Mouse (Mus musculus) adrenal gland, adult (tissue): ENCODE results near the gene Pbxip1.

ENCODE experiments used
- DNase-seq, 2 experiments: peaks; one replicate each; pipeline ENCODE4 v3.0.0; 2022 to 2023; ENCODE audit warnings: low spot score in 1 of 2; ENCODE audit not compliant: inconsistent age in 2 of 2

Pbxip1 gene

DNA sequence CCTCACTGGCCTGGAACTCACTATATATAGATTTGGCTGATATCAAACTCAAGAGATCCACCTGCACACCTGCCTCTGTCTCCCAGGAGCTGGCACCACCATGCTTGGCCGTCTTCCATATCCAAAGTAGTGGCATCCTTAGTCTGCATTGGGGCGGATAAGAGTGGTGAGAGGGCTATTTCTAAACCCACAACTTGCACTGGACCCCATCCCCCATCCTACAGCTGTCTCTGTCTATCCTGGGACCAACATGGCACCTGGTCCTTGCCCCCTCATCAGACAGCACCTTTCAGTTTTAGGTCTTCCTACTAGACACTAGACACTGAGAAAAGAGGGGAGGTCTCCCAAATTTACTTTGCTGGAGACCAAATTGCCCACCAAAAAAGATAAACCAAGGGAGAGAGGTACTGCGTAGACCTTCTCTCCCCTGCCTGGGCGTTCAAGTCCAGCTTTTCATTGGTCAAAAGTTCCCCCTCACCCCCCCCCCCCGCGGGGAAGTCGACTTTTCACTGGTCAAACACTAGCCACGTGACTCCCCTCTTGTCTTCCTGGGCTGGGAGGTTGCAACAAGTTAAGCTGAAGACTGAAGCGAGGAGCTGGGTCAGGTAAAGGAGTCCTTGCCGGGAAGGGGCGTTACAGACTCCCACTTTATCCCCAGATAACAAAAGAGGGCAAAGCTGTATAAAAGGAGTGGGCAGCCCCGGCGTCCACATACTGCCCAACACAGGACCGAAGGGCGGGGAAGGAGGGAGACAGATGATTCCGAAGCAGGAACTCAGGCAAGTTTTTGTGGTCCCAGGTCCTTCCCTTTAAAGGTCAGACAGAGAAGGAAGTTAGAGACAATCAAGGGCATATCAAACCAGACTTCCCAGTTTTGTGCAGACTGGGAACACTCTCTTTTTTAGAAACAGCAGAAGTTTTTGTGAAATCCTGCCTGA lies at the start of gene Pbxip1:
TSS of gene Pbxip1 (plus strand) at position 531 of the 938 bp plus-strand sequence.
- peak; percentile 77 to 92 for DNase-seq

DNA sequence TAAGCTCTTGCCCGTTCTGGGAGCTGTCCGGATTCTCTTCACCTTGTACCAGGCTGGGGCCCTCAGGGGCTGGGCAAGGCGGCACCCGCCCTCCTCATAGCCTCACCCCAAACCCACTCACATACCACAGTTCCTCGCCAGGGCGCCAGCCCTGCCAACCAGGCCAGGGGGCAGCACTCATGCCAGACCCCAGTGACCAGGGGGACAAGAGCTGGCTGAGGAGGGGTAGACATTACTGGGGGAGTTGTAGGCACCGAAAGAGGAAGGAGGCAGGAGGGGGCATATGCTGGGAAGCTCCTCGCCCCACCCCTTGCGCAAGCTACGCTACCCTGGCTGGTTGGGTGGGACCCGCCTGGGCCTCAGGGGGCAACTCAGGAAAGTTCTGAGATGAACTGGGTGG lies 48.9 kb upstream of the Pbxip1 start:
- DNase-seq: peak; percentile 40 to 76

DNA sequence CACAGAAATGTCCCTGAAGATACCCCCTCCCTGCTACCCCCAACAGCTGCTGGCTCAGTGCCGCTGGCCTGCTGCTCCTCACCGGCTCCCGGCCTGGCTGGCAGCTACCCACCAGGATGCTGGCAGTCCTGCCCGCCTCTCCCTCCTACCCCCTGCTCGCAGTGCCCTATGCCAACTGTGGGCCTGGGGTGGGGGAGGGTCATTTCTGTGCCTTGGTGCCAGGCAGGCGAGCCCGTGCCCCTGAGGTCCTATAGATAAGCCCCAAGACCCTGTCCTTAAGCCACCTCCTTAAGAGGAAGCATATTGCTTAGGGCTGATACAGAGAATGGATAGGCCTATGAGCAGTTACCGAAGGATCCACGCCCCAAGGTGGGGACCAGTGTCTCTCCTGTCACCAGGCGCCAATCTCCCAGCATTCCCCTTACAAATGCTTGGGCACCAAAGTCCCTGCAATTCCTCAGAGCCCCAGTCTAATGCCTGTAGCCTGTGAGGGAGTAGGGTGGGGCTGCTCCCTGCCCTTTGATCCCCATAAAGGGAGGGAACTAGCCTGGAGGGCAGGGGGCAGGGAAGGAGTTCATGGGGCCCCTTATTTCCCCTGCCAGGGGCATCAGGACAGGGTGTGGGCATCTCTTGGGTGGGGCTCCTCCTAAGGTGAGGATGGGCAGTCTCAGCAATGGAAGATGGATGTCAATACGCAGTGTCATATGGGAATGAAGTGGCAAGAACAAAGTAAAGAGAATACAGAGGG lies 48.2 kb upstream of the Pbxip1 start:
- peak; percentile 44 to 76 for DNase-seq

DNA sequence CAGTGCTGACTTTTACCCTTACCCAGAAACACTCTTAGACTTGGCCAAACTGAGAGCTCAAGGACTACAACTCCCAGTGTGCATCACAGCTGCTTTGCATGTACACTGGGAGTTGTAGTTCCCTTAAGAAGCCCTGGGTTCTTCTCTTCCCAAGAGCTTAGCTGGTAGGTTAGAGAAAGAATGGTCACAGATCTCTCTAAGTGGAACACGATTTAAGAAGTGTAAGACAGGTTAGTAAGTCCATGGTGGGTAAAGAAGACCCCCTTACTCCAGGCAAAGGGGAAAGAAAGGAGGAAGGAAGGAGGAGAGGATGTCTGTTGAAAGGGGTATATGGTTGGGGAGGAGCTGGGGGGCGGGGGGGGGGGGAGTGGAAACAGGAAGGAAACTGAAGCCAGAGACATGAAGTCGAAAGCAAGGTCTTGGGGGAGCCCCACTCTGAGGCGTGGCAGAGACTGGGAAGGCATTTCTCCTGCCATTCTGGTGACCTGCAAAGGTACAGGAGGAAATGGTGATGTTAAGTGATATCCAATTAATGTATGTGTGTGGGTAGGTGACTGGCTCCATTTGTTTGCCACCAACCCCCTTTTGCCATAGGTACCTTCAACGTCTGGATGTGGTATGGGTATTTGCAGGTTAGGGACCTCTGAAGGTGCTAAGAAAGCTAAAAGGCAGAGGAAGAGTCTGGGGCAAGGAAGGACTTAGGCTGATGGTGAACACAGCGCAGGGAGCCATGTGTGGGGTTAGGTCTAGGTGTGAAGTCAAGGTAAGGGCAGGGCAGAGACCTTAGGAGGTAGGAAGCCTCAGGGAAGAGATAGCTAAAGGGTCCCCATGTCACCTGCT lies 47.4 kb upstream of the Pbxip1 start:
- DNase-seq: peak in 1 of 2 experiments; percentile 64

DNA sequence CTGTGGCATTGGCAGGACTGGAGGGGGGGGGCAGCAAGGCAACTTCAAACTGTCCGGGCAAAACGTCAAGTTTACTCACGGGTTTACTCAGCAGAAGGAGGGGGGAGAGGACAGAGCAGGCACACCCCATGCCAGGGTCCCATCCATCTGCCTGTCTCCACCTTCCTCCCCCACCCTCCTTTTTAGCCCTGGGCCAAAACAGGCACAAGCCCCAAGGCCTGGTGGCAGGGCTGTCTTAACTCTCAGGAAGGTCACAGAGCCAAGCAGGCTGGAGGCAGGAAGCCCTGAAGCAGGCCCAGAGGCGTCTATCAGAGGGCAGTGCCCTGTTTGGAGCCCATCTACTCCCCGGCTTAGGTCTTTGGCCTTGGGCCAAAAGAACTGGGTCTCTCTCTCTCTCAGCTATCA lies 46.4 kb upstream of the Pbxip1 start:
- DNase-seq: peak; percentile 86 to 93

DNA sequence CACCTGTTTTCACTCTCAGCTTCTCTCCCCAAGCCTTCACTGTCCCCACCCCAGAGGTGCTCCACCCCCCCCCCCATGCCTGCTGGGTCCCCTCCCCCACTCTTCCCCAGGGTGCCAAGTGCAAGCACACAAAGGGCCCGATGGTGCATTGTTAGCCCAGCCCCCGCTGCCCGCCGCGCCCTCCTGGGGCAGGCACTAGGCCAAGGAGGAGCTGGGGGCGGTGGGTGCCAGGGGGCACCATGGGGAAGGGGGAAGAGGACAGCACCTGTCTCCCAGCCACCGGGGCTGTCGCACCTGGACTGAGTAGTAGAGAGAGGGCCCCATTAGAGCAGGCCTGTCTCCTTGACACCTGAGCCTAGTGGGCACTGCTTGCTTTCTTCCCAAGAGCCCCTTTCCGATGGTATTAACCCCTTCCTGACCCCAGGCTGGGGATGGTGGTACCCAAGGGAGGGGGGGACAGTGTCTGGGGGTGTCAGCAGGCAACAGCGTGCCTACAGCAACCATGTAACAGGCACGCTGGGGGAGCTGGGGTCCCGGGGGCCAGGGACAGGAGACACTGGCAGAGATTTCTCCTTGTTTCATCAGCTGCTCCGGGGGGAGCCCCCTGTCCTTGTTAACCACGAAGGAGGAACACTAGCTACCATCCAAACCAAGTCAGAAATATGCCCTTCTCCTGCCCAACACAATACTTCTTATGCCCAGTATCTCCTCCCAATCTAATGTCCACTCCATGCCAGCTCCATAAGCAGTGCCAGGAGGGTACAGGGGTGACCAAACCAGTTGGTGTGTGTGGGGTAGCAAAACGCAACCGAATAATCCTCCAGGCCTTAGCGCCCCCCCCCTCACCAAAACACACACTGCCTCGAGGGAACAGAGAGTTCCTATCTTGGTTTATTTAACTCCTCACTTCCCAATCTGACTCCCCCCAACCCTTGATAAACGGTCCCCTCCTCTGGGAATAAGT lies 45.5 kb upstream of the Pbxip1 start:
- peak; percentile 61 to 82 for DNase-seq

DNA sequence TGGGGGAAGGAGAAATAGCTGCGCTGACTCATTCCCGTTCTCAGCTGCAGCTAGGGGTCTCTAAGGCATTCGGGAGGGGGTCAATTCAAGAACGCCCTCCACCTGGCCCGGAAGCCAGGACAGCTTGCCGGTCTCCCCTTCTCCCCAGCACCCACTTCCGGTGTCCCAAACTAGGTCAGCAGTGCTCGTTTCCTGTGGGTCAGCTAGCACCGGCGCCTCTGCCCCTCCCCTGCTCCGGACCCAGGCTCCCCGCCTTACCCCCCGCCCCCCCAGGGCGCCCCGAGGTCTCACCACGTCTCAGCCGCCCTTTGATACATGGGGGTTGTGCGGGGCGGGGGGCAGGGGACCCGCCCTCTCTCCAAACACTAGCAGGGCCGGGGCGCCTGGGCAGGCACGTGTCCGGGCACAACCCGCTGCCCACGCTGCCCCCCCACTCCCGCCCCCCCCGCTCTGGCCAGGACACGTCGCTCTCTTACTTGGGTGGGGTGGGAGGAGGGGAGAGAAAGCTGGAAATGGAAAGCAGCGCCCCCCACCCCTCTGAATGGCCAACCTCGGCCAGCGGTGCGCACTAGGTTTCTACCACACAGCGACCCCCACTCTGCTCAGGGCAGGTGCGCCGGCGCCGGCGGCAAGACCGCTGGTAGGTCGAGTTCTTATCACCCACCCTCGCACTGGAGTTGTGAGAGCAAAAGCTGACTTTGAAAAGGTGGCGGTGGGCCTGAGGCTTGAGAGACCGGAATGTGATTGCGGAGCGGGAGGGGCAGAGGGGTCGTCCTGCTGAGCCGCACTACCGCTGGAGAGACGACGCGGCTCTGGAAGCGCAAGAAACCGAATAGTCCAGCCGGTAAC lies 44.6 kb upstream of the Pbxip1 start:
- peak; percentile 87 to 95 for DNase-seq

GRCm38 (mm10) chr3:89392871-89393311 lies 43.6 kb upstream of the Pbxip1 start:
- peak; percentile 71 to 86 for DNase-seq

- peak; percentile 99 to 100 for DNase-seq
These were observed 42.9 kb upstream of the Pbxip1 start for GRCm38 (mm10) chr3:89393605-89394004.

- DNase-seq: peak; percentile 93 to 96
These were observed 42.3 kb upstream of the Pbxip1 start, which contains the start of gene Zbtb7b for GRCm38 (mm10) chr3:89394006-89394893. Gene Zbtb7b (minus strand): TSS chr3:89394776.

DNA sequence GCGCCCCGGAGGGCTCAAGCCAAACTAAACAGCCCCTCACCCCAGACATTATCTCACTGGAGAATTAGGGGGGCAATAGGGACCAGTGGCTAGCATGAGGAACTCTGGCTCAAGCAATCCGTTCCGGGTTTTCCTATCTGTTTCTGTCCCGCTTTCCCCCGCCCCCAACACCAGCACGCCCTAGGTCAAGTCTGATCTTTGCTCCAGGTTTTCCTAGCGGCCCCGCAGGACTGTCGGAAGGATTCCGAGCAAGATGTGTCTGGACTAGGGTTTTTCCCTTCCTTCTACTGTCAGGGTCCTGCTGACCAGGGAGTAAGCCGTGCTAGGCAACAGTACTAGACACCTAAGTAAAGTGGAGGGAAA lies 41.6 kb upstream of the Pbxip1 start:
- DNase-seq: peak; percentile 90 to 96

DNA sequence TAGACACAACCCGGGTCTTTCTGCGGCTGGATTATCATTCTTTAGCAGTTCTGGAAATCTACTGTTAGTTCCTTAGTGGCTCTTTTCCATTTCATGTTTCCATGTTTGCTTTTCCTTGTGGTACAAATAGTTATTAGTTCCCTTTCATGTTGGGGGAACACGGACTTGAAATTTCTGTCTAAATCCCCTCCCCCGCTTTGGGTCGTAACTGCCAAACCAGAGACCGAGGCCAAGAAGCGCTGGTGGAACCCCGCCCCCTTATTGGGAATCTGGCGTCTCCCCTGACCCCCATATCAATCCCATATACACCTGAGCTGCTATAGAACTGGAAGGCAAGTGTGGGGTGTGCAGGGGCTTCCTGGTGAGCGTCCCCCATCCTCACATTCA lies 41.1 kb upstream of the Pbxip1 start:
- DNase-seq: peak in 1 of 2 experiments; percentile 57

DNA sequence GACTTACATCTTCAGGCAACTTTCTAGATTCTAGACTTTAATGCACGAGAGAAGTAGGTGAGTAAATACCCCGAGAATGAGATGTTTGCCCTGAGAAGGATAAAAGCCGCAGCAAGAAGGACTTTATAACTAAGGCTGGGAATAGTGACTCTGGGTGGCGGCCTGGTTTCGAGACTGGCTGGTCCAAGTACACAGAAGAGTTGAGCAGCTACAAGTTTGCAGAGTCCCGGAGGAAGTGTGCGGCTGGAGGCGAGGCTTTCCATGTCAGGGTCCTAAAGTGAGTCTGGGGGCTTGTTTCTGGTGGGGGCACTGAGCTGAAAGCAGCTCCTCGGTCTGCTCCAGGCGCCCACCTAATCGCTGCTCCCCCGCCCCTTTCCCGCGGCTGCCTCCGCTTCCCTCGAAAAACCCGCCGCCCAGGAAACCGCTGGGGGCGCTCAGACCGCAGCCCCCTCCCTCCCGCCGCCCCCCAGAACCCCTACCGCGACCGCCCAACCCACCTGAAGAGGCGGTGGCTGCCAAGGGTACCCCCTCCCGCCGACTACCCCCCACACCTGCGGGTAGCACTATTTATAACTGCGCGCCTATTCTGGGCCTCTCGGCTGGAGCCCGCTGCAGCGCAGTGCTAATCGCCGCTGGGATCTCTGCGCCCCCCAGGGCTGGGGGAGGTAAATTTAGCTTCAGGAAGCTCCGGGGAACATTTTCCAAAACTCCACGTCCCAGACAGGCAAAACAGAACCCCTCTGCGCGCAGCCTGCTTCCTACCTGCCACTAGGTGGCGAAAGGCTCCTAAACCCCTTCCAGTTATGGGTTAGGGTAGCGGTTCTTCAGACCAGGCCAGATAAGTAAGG lies 40.5 kb upstream of the Pbxip1 start:
- peak; percentile 79 to 94 for DNase-seq

DNA sequence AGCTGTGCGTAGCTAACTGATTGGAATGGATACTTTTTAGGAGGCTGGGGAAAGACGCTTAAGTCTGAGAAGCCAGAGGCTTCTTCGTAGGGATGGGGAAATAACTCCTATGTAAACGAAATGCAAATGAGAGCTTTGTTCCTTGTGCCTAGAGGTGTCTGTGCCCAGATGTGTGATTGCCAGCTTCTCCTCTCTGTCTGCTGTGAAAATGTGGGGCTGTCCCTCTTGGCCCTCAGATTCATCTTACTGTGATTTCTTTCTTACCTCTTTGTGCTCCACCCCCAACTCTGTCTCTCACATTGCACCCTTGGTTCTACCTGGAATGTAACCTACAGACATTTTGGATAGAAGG lies 39.9 kb upstream of the Pbxip1 start:
- no peak for DNase-seq

- no peak for DNase-seq
These were observed 35.2 kb upstream of the Pbxip1 start for GRCm38 (mm10) chr3:89401329-89401728.

DNA sequence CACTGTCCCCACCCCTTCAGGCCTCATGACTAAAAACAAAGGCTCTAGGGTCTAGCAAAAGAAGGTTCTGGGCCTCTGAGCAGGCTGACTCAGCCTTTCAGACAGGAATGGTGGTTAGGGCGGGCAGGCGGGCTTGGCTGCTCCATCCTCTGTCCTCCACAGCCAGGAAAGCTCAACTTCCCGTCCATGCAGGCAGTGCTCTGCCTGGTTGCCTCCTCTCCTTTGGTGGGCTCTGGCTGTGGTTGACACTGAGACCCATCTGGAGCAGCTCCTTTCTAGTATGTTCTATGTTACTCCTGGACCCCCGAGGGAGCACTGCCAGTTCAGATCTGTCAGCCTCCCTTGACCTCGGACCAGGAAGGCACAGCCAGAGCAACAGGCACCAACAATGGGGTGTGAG lies 33.8 kb upstream of the Pbxip1 start, which contains the start of gene Lenep:
TSS of gene Lenep (minus strand) at position 101 of the 400 bp plus-strand sequence.
- no peak for DNase-seq

DNA sequence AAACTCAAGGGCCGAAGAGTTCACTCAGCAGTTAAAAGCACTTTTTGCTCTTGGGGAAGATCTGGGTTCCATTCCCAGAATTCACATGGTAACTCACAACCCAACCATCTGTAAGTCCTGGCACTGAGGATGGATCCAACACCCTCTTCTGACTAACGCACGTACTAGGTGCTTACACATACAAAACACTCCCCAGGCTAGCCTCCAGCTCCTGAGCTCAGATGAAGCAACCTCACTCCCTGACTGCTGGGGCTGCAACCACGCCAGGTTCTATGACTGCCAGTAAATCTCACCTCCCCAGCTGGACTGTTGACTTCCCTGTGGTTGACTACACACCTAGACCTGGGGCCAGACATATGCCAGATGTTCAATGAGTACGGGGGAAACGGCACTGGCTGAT lies 29.6 kb upstream of the Pbxip1 start:
- no peak for DNase-seq
